ENCODE assay signal across 9 mouse cellular contexts in genomic region chr2:152707627-152708026, GRCm38 (mm10). TPM values are rescaled to one million over a fixed set of nuclear protein-coding genes. Genes with fewer than 3 reads are reported as not detected.
A peak's percentile ranks its signal among the peaks of the same experiment; 100 is the strongest.
DNase-seq lines count a peak whose midpoint lies in the region; ATAC-seq and TF ChIP-seq lines count a peak whose summit lies in the region.
"Had no signal": no experiment of that assay in that cellular context is flagged by ENCODE, and none has a peak within 500 bp of the region (broad histone marks: within the 10 kb centered on the region; RNA-seq: fewer than 3 reads in every experiment).

No protein-coding gene starts in this region.

- in situ Hi-C loops in ES-E14 (cut with MboI; ENCODE audit: low sequenced_read_pairs in 2 of 2, unreplicated experiment in 2 of 2) = no loop called here

- peak overlapping the region; percentile 83 for H3K27ac ChIP-seq in ES-E14 (ENCODE audit: insufficient read depth, low read depth, low read length, poor library complexity, severe bottlenecking)
- peak overlapping the region; percentile 42 for H3K27ac ChIP-seq in forebrain, embryonic 16.5 days (ENCODE audit: low read length)
- H3K27ac ChIP-seq in liver, postnatal 0 days (ENCODE audit: low read depth) = peak overlapping the region; percentile 83

- H3K4me1 ChIP-seq in ES-E14 (ENCODE audit: control insufficient read depth in 2 of 2, insufficient read depth in 2 of 2, low read length in 2 of 2, poor library complexity in 1 of 2) = peaks cover 9 to 28% of the 10 kb centered on the region in 2 experiments
- peaks cover 15% of the 10 kb centered on the region for H3K4me1 ChIP-seq in forebrain, embryonic 16.5 days (replicated peaks; ENCODE audit: control insufficient read depth, insufficient read depth, low read length)
- peaks cover 11% of the 10 kb centered on the region for H3K4me1 ChIP-seq in liver, postnatal 0 days (ENCODE audit: insufficient read depth)

- H3K27me3 ChIP-seq in forebrain, embryonic 16.5 days (replicated peaks; ENCODE audit: control insufficient read depth, insufficient read depth, low read length) = no peaks in the 10 kb centered on the region
- H3K27me3 ChIP-seq in liver, postnatal 0 days (ENCODE audit: insufficient read depth, low read length) = no peaks in the 10 kb centered on the region
- H3K27me3 ChIP-seq: Patski had no signal

- TF ChIP-seq EP300 in liver, postnatal 0 days (IDR thresholded peaks at IDR 0.05; ENCODE audit: low read depth) = no peak

- TF ChIP-seq CTCF in liver, postnatal 0 days (IDR thresholded peaks at IDR 0.05; ENCODE audit: low read depth) = no peak

- ATAC-seq in forebrain, embryonic 16.5 days = peak; percentile 89
- peak; percentile 95 for ATAC-seq in liver, postnatal 0 days
- ATAC-seq: Patski had no signal

- H3K9ac ChIP-seq in ES-E14 (ENCODE audit: insufficient read depth, low read depth, low read length, poor library complexity, severe bottlenecking) = peak overlapping the region; percentile 70
- peak overlapping the region; percentile 56 for H3K9ac ChIP-seq in forebrain, embryonic 16.5 days (replicated peaks; ENCODE audit: low read depth, low read length)
- peak overlapping the region; percentile 46; the same call in 1 of the 2 replicates for H3K9ac ChIP-seq in liver, postnatal 0 days (replicated peaks)

- no peaks in the 10 kb centered on the region for H3K9me3 ChIP-seq in ES-E14 (ENCODE audit: control insufficient read depth, insufficient read depth, low read depth, low read length)
- H3K9me3 ChIP-seq in forebrain, embryonic 16.5 days (ENCODE audit: control insufficient read depth, low read length) = no peaks in the 10 kb centered on the region
- H3K9me3 ChIP-seq in liver, postnatal 0 days (ENCODE audit: low read length) = no peaks in the 10 kb centered on the region

- intact Hi-C loops in heart, postnatal 10 days (cut with DNase I) = loop anchor here (1.0 to 2.0 kb wide), 3 partner anchors 15 to 32 kb away; no protein-coding TSS in a partner anchor

- peak overlapping the region; percentile 52 for H3K4me2 ChIP-seq in forebrain, embryonic 16.5 days (ENCODE audit: low read length)
- peak overlapping the region; percentile 69 for H3K4me2 ChIP-seq in liver, postnatal 0 days (ENCODE audit: low read depth, low read length)

- 10% methylated on average over 31 of the region's 31 CpGs for WGBS in forebrain, embryonic 16.5 days
- 38% methylated on average over 31 of the region's 31 CpGs for WGBS in liver, postnatal 0 days (ENCODE audit: insufficient replicate concordance)

- DNase-seq in ES-E14 (ENCODE audit: low read depth, low spot score) = peak; percentile 79
- peak; percentile 82 for DNase-seq in cerebellum, adult 11-12 months
- peak; percentile 96 for DNase-seq in heart, postnatal 10 days
- peak; percentile 29 to 66 for DNase-seq in layer of hippocampus, adult 18-20 months (ENCODE audit: low spot score in 2 of 2)
- DNase-seq in liver, postnatal 0 days = peak; percentile 81
- peak; percentile 92 for DNase-seq in ovary, postnatal 14 days (ENCODE audit: low spot score)
- DNase-seq in MN1 (ENCODE audit: low spot score) = no peak

- H3K36me3 ChIP-seq in ES-E14 (ENCODE audit: control insufficient read depth, insufficient read depth, low read length, poor library complexity, severe bottlenecking) = peaks cover 17% of the 10 kb centered on the region; the same call in 1 of the 2 replicates
- H3K36me3 ChIP-seq in forebrain, embryonic 16.5 days (ENCODE audit: control insufficient read depth, insufficient read depth) = peaks cover 8% of the 10 kb centered on the region
- H3K36me3 ChIP-seq in liver, postnatal 0 days (replicated peaks; ENCODE audit: insufficient read depth, low read length) = peaks cover 44% of the 10 kb centered on the region

- H3K4me3 ChIP-seq in ES-E14 (ENCODE audit: insufficient read depth in 1 of 2, low read depth in 1 of 2, low read length in 2 of 2, poor library complexity in 1 of 2, severe bottlenecking in 1 of 2) = peak overlapping the region; percentile 35 to 63
- peak overlapping the region; percentile 35 for H3K4me3 ChIP-seq in forebrain, embryonic 16.5 days (replicated peaks; ENCODE audit: low read length)
- H3K4me3 ChIP-seq in liver, postnatal 0 days (ENCODE audit: low read depth, low read length) = peak overlapping the region; percentile 37

TF ChIP-seq in ES-E14, 5 proteins besides CTCF, POLR2A, EP300 and RAD21:
- TF ChIP-seq HCFC1 (IDR thresholded peaks at IDR 0.05; ENCODE audit: borderline replicate concordance, insufficient read depth, low read length) = no peak
- TF ChIP-seq ZNF384 (IDR thresholded peaks at IDR 0.05; ENCODE audit: low read depth, low read length) = peak; percentile 54; the same call in 1 of the 2 replicates
- TF ChIP-seq MAFK (IDR thresholded peaks at IDR 0.05; ENCODE audit: insufficient read depth, low read depth, low read length) = no peak
- no peak for TF ChIP-seq ZC3H11A (IDR thresholded peaks at IDR 0.05; ENCODE audit: borderline replicate concordance, low read depth, low read length)

RNA-seq across cellular contexts. Expression of gene Mcts2, which starts 20.8 kb away (rescaled TPM):
- total RNA-seq in ES-E14 (2012; rRNA removed) = 39.3 and 87.4 TPM in 2 replicates
- 29.3 and 32.8 TPM in 2 replicates for polyA plus RNA-seq in forebrain, embryonic 16.5 days (2015; fragmentation: Nextera tagmentation; extraction: Ambion mirVana)
- total RNA-seq in heart, postnatal 10 days (2021) = 10 to 100 TPM; 17.8 to 19.1 TPM
- 10 to 100 TPM; 18.3 to 19.2 TPM for total RNA-seq in layer of hippocampus, adult 18-20 months (2021)
- polyA plus RNA-seq in liver, postnatal 0 days (2015; fragmentation: Nextera tagmentation; extraction: Ambion mirVana) = 12.8 TPM in 2 replicates

RNA-seq across cellular contexts. Expression of gene Id1, which starts 28.4 kb away (rescaled TPM):
- total RNA-seq in ES-E14 (2012; rRNA removed) = 74.5 and 122 TPM in 2 replicates
- polyA plus RNA-seq in forebrain, embryonic 16.5 days (2015; fragmentation: Nextera tagmentation; extraction: Ambion mirVana) = 22.3 and 26.0 TPM in 2 replicates
- total RNA-seq in heart, postnatal 10 days (2021) = 10 to 100 TPM; 72.9 to 84.2 TPM
- total RNA-seq in layer of hippocampus, adult 18-20 months (2021) = 10 to 100 TPM; 19.5 to 22.3 TPM
- 39.7 and 40.4 TPM in 2 replicates for polyA plus RNA-seq in liver, postnatal 0 days (2015; fragmentation: Nextera tagmentation; extraction: Ambion mirVana)

RNA-seq across cellular contexts. Expression of gene H13, which starts 38.4 kb away (rescaled TPM):
- total RNA-seq in ES-E14 (2012; rRNA removed) = 55.0 and 91.6 TPM in 2 replicates
- 173 and 174 TPM in 2 replicates for polyA plus RNA-seq in forebrain, embryonic 16.5 days (2015; fragmentation: Nextera tagmentation; extraction: Ambion mirVana)
- total RNA-seq in heart, postnatal 10 days (2021) = 10 to 100 TPM; 47.6 to 51.4 TPM
- total RNA-seq in layer of hippocampus, adult 18-20 months (2021) = 10 to 100 TPM; 75.0 to 76.0 TPM
- 61.0 and 63.8 TPM in 2 replicates for polyA plus RNA-seq in liver, postnatal 0 days (2015; fragmentation: Nextera tagmentation; extraction: Ambion mirVana)

RNA-seq across cellular contexts. Expression of gene Cox4i2, which starts 46.3 kb away (rescaled TPM):
- 1.7 and 2.3 TPM in 2 replicates for total RNA-seq in ES-E14 (2012; rRNA removed)
- 4.7 and 6.0 TPM in 2 replicates for polyA plus RNA-seq in forebrain, embryonic 16.5 days (2015; fragmentation: Nextera tagmentation; extraction: Ambion mirVana)
- total RNA-seq in heart, postnatal 10 days (2021) = 10 to 100 TPM; 17.9 to 22.4 TPM
- 1 to 10 TPM; 1.1 to 2.3 TPM for total RNA-seq in layer of hippocampus, adult 18-20 months (2021)
- 0.56 and 1.0 TPM in 2 replicates for polyA plus RNA-seq in liver, postnatal 0 days (2015; fragmentation: Nextera tagmentation; extraction: Ambion mirVana)
